Mouse (Mus musculus) testis, adult 2 months (tissue): ENCODE results near the gene Ppa2. TPM values are rescaled to one million over a fixed set of nuclear protein-coding genes. Genes with fewer than 3 reads are reported as not detected.

Experiments
- H3K27ac ChIP-seq: fragments of 200-500 bp; 2 replicates; pipeline ENCODE4 v1.5.1; 2012; ENCODE audit warnings: low read depth, low read length; ENCODE audit not compliant: control insufficient read depth, insufficient read depth
- H3K27me3 ChIP-seq: fragments of 200-500 bp; 2 replicates; pipeline ENCODE4 v1.6.1; 2012; ENCODE audit warnings: mild to moderate bottlenecking, low read length, moderate library complexity; ENCODE audit not compliant: control insufficient read depth, insufficient read depth
- H3K36me3 ChIP-seq: fragments of 200-500 bp; 2 replicates; pipeline ENCODE4 v1.6.1; 2012; ENCODE audit warnings: mild to moderate bottlenecking, low read length; ENCODE audit not compliant: control insufficient read depth, insufficient read depth
- H3K4me1 ChIP-seq: fragments of 200-500 bp; 2 replicates; pipeline ENCODE4 v1.6.1; 2012; ENCODE audit warnings: low read length; ENCODE audit not compliant: control insufficient read depth, insufficient read depth
- H3K4me3 ChIP-seq: fragments of 200-500 bp; 2 replicates; pipeline ENCODE4 v1.5.1; 2012; ENCODE audit warnings: low read depth, mild to moderate bottlenecking, low read length, moderate library complexity, mixed read lengths; ENCODE audit not compliant: control insufficient read depth
- CTCF ChIP-seq: fragments of 200-500 bp; IDR thresholded peaks from 2 replicates; pipeline ENCODE4 v1.5.1; 2012; ENCODE audit warnings: low read depth, mild to moderate bottlenecking, inconsistent platforms, low read length, moderate library complexity; ENCODE audit not compliant: control insufficient read depth, insufficient read depth, insufficient replicate concordance
- POLR2A ChIP-seq: fragments of 200-500 bp; IDR thresholded peaks from 2 replicates; pipeline ENCODE4 v1.6.1; 2012; ENCODE audit warnings: low read depth, mild to moderate bottlenecking, inconsistent platforms, low read length, moderate library complexity; ENCODE audit not compliant: control insufficient read depth
- polyA plus RNA-seq: library from polyadenylated mRNA; depleted of rRNA; stranded (reverse); fragments of >200 nt; gene quantifications from 2 replicates; pipeline ENCODE4 v1.2.3, GENCODE M21; 2012

Gene Ppa2
- polyA plus RNA-seq, 1 experiment: 60.0 TPM

GRCm38 (mm10) chr3:133318596-133318995, 8.7 kb downstream of the Ppa2 start:
- no peak for TF ChIP-seq CTCF
- no peak for TF ChIP-seq POLR2A
- Histone ChIP-seq H3K36me3 (no peaks in the 10 kb centered on the region; the same call in 1 of the 2 replicates), H3K27ac (no peak overlapping the region), H3K4me3 (no peak overlapping the region), H3K27me3 (no peaks in the 10 kb centered on the region), H3K4me1 (no peaks in the 10 kb centered on the region)

- no peak for TF ChIP-seq CTCF
- TF ChIP-seq POLR2A: no peak
Observed at GRCm38 (mm10) chr3:133319795-133320194, 9.9 kb downstream of the Ppa2 start.

DNA sequence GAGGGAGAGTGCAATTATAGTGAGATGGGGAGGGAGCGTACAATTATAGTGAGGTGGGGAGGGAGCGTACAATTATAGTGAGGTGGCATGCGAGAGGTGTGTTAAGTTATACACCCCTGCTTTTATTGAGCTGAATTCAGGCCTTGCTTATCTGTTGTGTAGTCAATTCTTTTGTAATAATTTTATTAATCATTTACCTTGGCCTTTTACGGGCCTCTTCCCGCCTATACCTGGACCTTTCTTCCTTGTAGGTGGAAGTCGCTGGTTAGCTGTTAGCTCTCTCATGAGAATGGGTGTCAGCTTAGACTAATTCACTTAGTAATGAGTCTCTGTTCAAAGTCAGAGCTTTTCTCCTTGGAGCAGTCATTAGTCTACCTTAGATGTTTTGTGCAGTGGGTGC, 10.4 kb downstream of the Ppa2 start:
- Histone ChIP-seq H3K36me3 (no peaks in the 10 kb centered on the region; the same call in 1 of the 2 replicates), H3K27me3 (no peaks in the 10 kb centered on the region), H3K27ac (no peak overlapping the region), H3K4me3 (no peak overlapping the region), H3K4me1 (no peaks in the 10 kb centered on the region)
- TF ChIP-seq CTCF (no peak), POLR2A (no peak)

More at GRCm38 (mm10) chr3:133319795-133320194, 9.9 kb downstream of the Ppa2 start:
- Histone ChIP-seq H3K4me1 (no peaks in the 10 kb centered on the region), H3K4me3 (no peak overlapping the region), H3K27me3 (no peaks in the 10 kb centered on the region), H3K27ac (no peak overlapping the region), H3K36me3 (no peaks in the 10 kb centered on the region; the same call in 1 of the 2 replicates)

GRCm38 (mm10) chr3:133321928-133322327, 12.0 kb downstream of the Ppa2 start:
- H3K27ac ChIP-seq: no peak overlapping the region
- TF ChIP-seq POLR2A (no peak), CTCF (no peak)

GRCm38 (mm10) chr3:133322552-133322951, 12.6 kb downstream of the Ppa2 start:
- Histone ChIP-seq H3K4me1 (no peaks in the 10 kb centered on the region), H3K4me3 (no peak overlapping the region)
- peak; percentile 71; the same call in 1 of the 2 replicates for TF ChIP-seq CTCF
- TF ChIP-seq POLR2A: no peak

More at GRCm38 (mm10) chr3:133321928-133322327, 12.0 kb downstream of the Ppa2 start:
- H3K36me3 ChIP-seq: no peaks in the 10 kb centered on the region; the same call in 1 of the 2 replicates
- H3K4me1 ChIP-seq: no peaks in the 10 kb centered on the region
- no peaks in the 10 kb centered on the region for H3K27me3 ChIP-seq
- H3K4me3 ChIP-seq: no peak overlapping the region

DNA sequence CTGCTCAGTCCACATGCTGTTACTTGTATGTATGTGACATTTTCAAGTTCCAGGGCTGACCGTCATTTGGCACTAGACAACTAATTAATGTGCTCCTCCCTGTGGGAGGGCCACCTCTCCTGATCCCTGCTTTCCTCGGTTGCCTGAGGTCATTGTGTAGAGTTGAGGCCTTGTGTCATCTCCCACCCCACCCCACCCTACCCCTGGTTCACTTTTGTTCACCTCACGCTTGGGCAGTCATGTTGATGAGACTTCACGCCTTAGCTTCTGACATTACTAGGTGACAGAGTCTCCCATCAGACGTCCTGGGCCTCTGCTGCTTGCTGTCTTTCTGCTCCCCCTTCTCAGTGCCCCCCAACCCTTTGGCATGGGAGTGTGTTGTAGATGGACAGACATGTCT, 15.2 kb downstream of the Ppa2 start:
- H3K27ac ChIP-seq: no peak overlapping the region
- H3K4me3 ChIP-seq: no peak overlapping the region
- no peaks in the 10 kb centered on the region for H3K27me3 ChIP-seq
- TF ChIP-seq CTCF (no peak), POLR2A (no peak)
- H3K4me1 ChIP-seq: no peaks in the 10 kb centered on the region
- peaks cover 2% of the 10 kb centered on the region for H3K36me3 ChIP-seq

More at GRCm38 (mm10) chr3:133322552-133322951, 12.6 kb downstream of the Ppa2 start:
- Histone ChIP-seq H3K27ac (no peak overlapping the region), H3K36me3 (no peaks in the 10 kb centered on the region; the same call in 1 of the 2 replicates), H3K27me3 (no peaks in the 10 kb centered on the region)

DNA sequence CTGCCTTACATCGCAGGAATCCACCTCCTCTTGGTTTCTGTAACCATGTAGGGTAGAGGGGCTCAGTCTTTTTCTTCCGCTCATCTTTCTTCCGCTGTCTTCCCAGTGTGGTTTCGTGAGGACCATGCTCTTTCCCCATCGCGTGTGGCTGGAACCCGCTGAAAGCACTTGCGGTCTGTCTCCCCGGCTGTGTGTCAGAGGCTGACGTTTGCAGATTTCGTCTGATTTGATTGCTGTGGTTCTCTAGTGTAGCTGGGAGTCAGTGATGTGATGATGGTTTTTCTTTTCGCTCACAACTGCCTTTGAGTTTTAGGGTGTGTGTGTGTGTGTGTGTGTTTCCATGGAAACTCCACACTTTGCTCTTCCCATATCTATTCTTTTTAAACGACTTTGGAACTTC, 18.6 kb downstream of the Ppa2 start:
- Histone ChIP-seq H3K4me3 (no peak overlapping the region), H3K27me3 (no peaks in the 10 kb centered on the region), H3K36me3 (peaks cover 2% of the 10 kb centered on the region; the same call in 1 of the 2 replicates), H3K27ac (no peak overlapping the region), H3K4me1 (no peaks in the 10 kb centered on the region)
- TF ChIP-seq POLR2A (no peak), CTCF (no peak)
